ENCODE assay signal across 8 mouse cellular contexts in the genomic region with DNA sequence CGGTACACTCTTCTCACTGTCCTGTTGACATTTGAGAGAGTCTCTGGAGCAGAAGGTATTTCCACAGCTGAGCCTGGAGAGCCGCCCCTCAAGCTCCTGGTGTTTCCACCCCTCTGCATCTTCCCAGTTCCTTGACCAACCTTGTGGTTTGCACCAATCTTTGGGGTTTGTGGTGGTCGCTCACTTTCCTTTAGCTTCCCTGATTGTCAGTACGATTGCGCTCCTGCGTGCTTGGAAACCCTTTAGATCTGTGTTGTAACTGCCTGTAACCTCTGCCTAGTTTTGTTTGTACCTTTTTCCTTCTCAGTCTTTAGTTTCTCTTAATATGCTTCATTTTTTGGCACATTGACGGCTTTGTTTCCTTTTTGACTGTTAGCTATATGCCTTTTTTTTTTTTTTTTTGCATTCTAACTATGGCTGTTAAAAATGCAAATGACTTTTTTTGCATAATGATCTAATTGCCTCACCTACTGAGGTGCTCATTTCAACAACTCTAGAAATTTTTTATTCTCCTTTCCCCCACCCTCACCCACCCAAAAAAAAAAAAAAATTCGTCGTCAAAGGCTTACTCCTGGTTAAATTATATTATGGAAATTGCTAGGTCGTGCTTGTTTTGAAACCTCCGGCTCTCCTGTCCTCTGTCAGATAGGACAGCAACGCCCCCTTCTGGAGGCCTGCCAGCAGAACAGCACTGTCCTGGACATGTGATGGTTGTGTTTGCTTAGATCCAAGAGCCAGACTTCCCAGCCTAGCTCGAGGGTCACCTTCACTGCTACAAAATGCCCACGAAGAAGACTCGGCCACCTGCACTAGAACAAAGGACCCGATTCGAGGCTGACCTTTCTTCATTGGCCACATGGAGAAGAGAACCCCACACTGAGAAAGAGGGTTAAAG. TPM values are rescaled to one million over a fixed set of nuclear protein-coding genes. Genes with fewer than 3 reads are reported as not detected.
DNase-seq lines count a peak whose midpoint lies in the region; ATAC-seq and TF ChIP-seq lines count a peak whose summit lies in the region.

No protein-coding gene starts in this region.

- no peaks in the 10 kb centered on the region for H3K79me2 ChIP-seq in liver, adult 2 months (ENCODE audit: control insufficient read depth, insufficient read depth, low read length)

- no peak for TF ChIP-seq POLR2A in brain, embryonic 14.5 days (IDR thresholded peaks at IDR 0.05; ENCODE audit: borderline replicate concordance, extremely low read depth, insufficient read depth, insufficient read length, poor library complexity, severe bottlenecking)
- TF ChIP-seq POLR2A in liver, adult 2 months (IDR thresholded peaks at IDR 0.05; ENCODE audit: extremely low read depth, insufficient read depth, low read length): no peak
- no peak for TF ChIP-seq POLR2A in olfactory bulb, adult 2 months (IDR thresholded peaks at IDR 0.05; ENCODE audit: insufficient read depth, low read depth, low read length)

- 0 out of 2 replicates have a peak, but pooled peaks cover 4% of the 10 kb centered on the region for H3K9me3 ChIP-seq in kidney, embryonic 15.5 days (replicated peaks)
- H3K9me3 ChIP-seq in forebrain, embryonic 16.5 days (ENCODE audit: control insufficient read depth, low read length): no peaks in the 10 kb centered on the region
- H3K9me3 ChIP-seq in hindbrain, embryonic 16.5 days (ENCODE audit: control insufficient read depth, low read length): no peaks in the 10 kb centered on the region

- peaks cover 3% of the 10 kb centered on the region; the same call in 1 of the 2 replicates for H3K27me3 ChIP-seq in kidney, embryonic 15.5 days
- no peaks in the 10 kb centered on the region for H3K27me3 ChIP-seq in forebrain, embryonic 16.5 days (replicated peaks; ENCODE audit: control insufficient read depth, insufficient read depth, low read length)
- no peaks in the 10 kb centered on the region for H3K27me3 ChIP-seq in hindbrain, embryonic 16.5 days (replicated peaks; ENCODE audit: control insufficient read depth, insufficient read depth, low read length)
- H3K27me3 ChIP-seq in liver, adult 2 months (ENCODE audit: control insufficient read depth, insufficient read depth, low read length): no peaks in the 10 kb centered on the region

- no peaks in the 10 kb centered on the region for H3K36me3 ChIP-seq in kidney, embryonic 15.5 days
- H3K36me3 ChIP-seq in forebrain, embryonic 16.5 days (ENCODE audit: control insufficient read depth, insufficient read depth): no peaks in the 10 kb centered on the region
- H3K36me3 ChIP-seq in hindbrain, embryonic 16.5 days (ENCODE audit: control insufficient read depth, insufficient read depth, low read length): no peaks in the 10 kb centered on the region
- no peaks in the 10 kb centered on the region for H3K36me3 ChIP-seq in liver, adult 2 months (ENCODE audit: control insufficient read depth, insufficient read depth, low read length)

- WGBS in kidney, embryonic 15.5 days: 46% methylated on average over 17 of the region's 17 CpGs
- 50% methylated on average over 17 of the region's 17 CpGs for WGBS in forebrain, embryonic 16.5 days
- WGBS in hindbrain, embryonic 16.5 days: 49% methylated on average over 17 of the region's 17 CpGs
- 13% methylated on average over 17 of the region's 17 CpGs for WGBS in liver, adult 2 months
- 42% methylated on average over 17 of the region's 17 CpGs for WGBS in olfactory bulb, adult 2 months

- DNase-seq in kidney, adult 18-20 months: peak; percentile 74
- peak; percentile 69 for DNase-seq in brain, embryonic 14.5 days (ENCODE audit: low read depth)
- peak; percentile 91 for DNase-seq in liver, adult 2 months (ENCODE audit: extremely low read depth, low read depth, low spot score)
- DNase-seq in thymus, postnatal 0 days (ENCODE audit: low spot score): peak; percentile 84

- no peak overlapping the region for H3K9ac ChIP-seq in kidney, embryonic 15.5 days
- no peak overlapping the region for H3K9ac ChIP-seq in forebrain, embryonic 16.5 days (replicated peaks; ENCODE audit: low read depth, low read length)
- no peak overlapping the region for H3K9ac ChIP-seq in hindbrain, embryonic 16.5 days (ENCODE audit: low read depth, low read length)
- peak overlapping the region; percentile 67 for H3K9ac ChIP-seq in liver, adult 2 months (ENCODE audit: low read depth, low read length)

- peak; percentile 50; the same call in 1 of the 2 replicates for TF ChIP-seq CTCF in brain, embryonic 14.5 days (IDR thresholded peaks at IDR 0.05; ENCODE audit: borderline replicate concordance, extremely low read depth, insufficient read depth, insufficient read length)
- TF ChIP-seq CTCF in liver, adult 2 months (IDR thresholded peaks at IDR 0.05; ENCODE audit: low read depth, low read length): peak; percentile 77
- TF ChIP-seq CTCF in olfactory bulb, adult 2 months (IDR thresholded peaks at IDR 0.05; ENCODE audit: insufficient read depth, low read depth, low read length): peak; percentile 39; the same call in 1 of the 2 replicates

- no peak for ATAC-seq in kidney, embryonic 15.5 days (replicated peaks; ENCODE audit: low FRiP score)
- ATAC-seq in forebrain, embryonic 16.5 days: peak; percentile 55
- peak; percentile 61; the same call in 1 of the 2 replicates for ATAC-seq in hindbrain, embryonic 16.5 days

- no peak overlapping the region for H3K4me2 ChIP-seq in kidney, embryonic 15.5 days
- no peak overlapping the region for H3K4me2 ChIP-seq in forebrain, embryonic 16.5 days (ENCODE audit: low read length)
- H3K4me2 ChIP-seq in hindbrain, embryonic 16.5 days (ENCODE audit: low read length): no peak overlapping the region

- no peak overlapping the region for H3K4me3 ChIP-seq in kidney, embryonic 15.5 days (replicated peaks)
- no peak overlapping the region for H3K4me3 ChIP-seq in forebrain, embryonic 16.5 days (replicated peaks; ENCODE audit: low read length)
- no peak overlapping the region for H3K4me3 ChIP-seq in hindbrain, embryonic 16.5 days (ENCODE audit: low read length)
- peak overlapping the region; percentile 21; the same call in 1 of the 2 replicates for H3K4me3 ChIP-seq in liver, adult 2 months (ENCODE audit: insufficient read depth, low read depth, low read length)
- H3K4me3 ChIP-seq in olfactory bulb, adult 2 months (ENCODE audit: insufficient read depth, low read depth, low read length): no peak overlapping the region

- H3K27ac ChIP-seq in kidney, embryonic 15.5 days: no peak overlapping the region
- no peak overlapping the region for H3K27ac ChIP-seq in forebrain, embryonic 16.5 days (ENCODE audit: low read length)
- H3K27ac ChIP-seq in hindbrain, embryonic 16.5 days (ENCODE audit: low read depth, low read length): no peak overlapping the region
- H3K27ac ChIP-seq in liver, adult 2 months (replicated peaks; ENCODE audit: insufficient read depth, low read depth, low read length): peak overlapping the region; percentile 93
- H3K27ac ChIP-seq in olfactory bulb, adult 2 months (ENCODE audit: insufficient read depth, low read depth, low read length): no peak overlapping the region

- peaks cover 28% of the 10 kb centered on the region for H3K4me1 ChIP-seq in kidney, embryonic 15.5 days
- H3K4me1 ChIP-seq in forebrain, embryonic 16.5 days (replicated peaks; ENCODE audit: control insufficient read depth, insufficient read depth, low read length): peaks cover 16% of the 10 kb centered on the region
- peaks cover 10% of the 10 kb centered on the region for H3K4me1 ChIP-seq in hindbrain, embryonic 16.5 days (ENCODE audit: control insufficient read depth, insufficient read depth, low read depth, low read length)
- peaks cover 21% of the 10 kb centered on the region for H3K4me1 ChIP-seq in liver, adult 2 months (ENCODE audit: control insufficient read depth, insufficient read depth, low read length)
- peaks cover 6% of the 10 kb centered on the region for H3K4me1 ChIP-seq in olfactory bulb, adult 2 months (ENCODE audit: control insufficient read depth, insufficient read depth, low read length)

RNA-seq across cellular contexts. Expression of gene Hnrnpll, which starts 57.5 kb away (rescaled TPM):
- polyA plus RNA-seq in kidney, embryonic 15.5 days (2015; fragmentation: Nextera tagmentation; extraction: Ambion mirVana): 65.5 and 67.1 TPM in 2 replicates
- 81.9 and 85.7 TPM in 2 replicates for polyA plus RNA-seq in brain, embryonic 14.5 days (2012; rRNA removed)
- 66.6 and 77.6 TPM in 2 replicates for polyA plus RNA-seq in forebrain, embryonic 16.5 days (2015; fragmentation: Nextera tagmentation; extraction: Ambion mirVana)
- 46.2 and 48.0 TPM in 2 replicates for polyA plus RNA-seq in hindbrain, embryonic 16.5 days (2015; fragmentation: Nextera tagmentation; extraction: Ambion mirVana)
- 26.1 and 27.2 TPM in 2 replicates for total RNA-seq in liver, adult 2 months (2014; rRNA removed)
- 7.7 and 7.9 TPM in 2 replicates for polyA plus RNA-seq in liver, adult 2 months (2012; rRNA removed)
- polyA plus RNA-seq in olfactory bulb, adult 2 months (2012; ENCODE audit: insufficient read depth, insufficient read length, low replicate concordance, missing spikeins): not detected in 2 replicates
- polyA plus RNA-seq in thymus, postnatal 0 days (2015; fragmentation: Nextera tagmentation; extraction: Ambion mirVana): 58.1 and 68.5 TPM in 2 replicates
